Mouse (Mus musculus): ENCODE measurements at regions not wholly inside any gene's neighbourhood (a gene's known extent, or its start where the extent isn't known, plus 50 kb on each side); places are given as distances from the start of the nearest gene placed in this dataset.

DNA sequence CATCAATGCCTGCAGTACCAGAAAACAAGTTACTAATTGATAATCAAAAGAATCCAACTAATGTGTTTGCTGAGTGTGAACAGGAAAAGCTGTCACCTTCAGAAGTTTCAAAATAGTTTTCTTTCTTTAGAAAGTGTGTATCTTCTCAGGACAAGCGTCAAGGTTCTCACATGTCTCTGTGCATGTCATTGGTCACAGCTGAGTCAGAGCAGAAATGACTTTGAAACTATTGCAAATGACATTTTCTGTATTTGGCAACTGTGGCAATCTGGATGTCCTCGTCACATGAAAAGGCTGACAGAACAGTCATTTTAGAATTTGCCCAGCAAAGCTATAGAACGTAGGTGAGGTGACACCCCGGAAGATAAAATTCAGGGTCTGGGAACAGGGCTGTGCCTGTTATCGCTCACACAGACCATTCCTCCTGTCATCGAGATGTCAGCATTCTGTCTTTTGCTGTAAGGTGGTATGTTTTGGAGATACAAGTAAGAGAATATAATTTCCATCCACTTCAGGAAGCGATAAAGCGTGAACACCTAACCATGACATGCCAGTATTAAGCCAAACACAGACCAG is 371.4 kb upstream of the Hsf2 start:
- TF ChIP-seq POLR2A (IDR thresholded peaks at IDR 0.05; ENCODE audit: insufficient read depth, low read depth, low read length) (no peak), CTCF (IDR thresholded peaks at IDR 0.05; ENCODE audit: insufficient read depth, low read depth, low read length) (no peak)

All from olfactory bulb, adult 2 months (tissue).